Mouse (Mus musculus) brain, embryonic 14.5 days (tissue): Measurements from ENCODE around the gene Zfp961.

Experiments used
- CTCF ChIP-seq: fragments of 200-500 bp; IDR thresholded peaks from 2 replicates; pipeline ENCODE4 v1.5.1; 2012; ENCODE audit warnings: inconsistent platforms, mild to moderate bottlenecking, moderate library complexity, borderline replicate concordance; ENCODE audit not compliant: insufficient read depth, insufficient read length; ENCODE audit errors: extremely low read depth
- POLR2A ChIP-seq: fragments of 200-500 bp; IDR thresholded peaks from 2 replicates; pipeline ENCODE4 v1.6.1; 2012; ENCODE audit warnings: mild to moderate bottlenecking, inconsistent platforms, borderline replicate concordance; ENCODE audit not compliant: poor library complexity, insufficient read depth, insufficient read length, severe bottlenecking; ENCODE audit errors: extremely low read depth

- no peak for TF ChIP-seq CTCF
- TF ChIP-seq POLR2A = no peak
Observed at GRCm38 (mm10) chr8:71965166-71965565, 14.3 kb downstream of the Zfp961 start.
